In the genomic region with DNA sequence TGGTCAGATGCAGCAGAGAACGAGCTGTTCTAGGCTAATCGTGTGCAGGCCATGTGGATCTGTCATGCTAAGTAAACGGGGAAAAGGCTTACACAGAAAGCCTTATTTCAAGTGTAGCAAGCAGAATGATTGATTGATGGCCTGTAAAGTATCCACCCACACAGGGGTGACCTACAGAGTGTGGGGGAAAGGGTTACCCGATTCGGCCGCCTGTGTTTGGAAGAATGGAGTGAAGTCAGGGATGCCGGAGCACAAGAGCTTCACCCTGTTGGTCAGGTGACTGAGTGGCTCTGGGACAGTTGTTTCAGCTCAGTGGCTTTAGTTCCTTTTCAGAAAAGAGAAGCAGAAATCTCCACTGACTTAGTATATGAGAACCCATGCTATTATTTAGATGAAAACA, we compare ENCODE assay signal across 25 mouse cellular contexts. TPM values are rescaled to one million over a fixed set of nuclear protein-coding genes. Genes with fewer than 3 reads are reported as not detected.
DNase-seq lines count a peak whose midpoint lies in the region; ATAC-seq and TF ChIP-seq lines count a peak whose summit lies in the region.
"Had no signal": no experiment of that assay in that cellular context is flagged by ENCODE, and none has a peak within 500 bp of the region (broad histone marks: within the 10 kb centered on the region; RNA-seq: fewer than 3 reads in every experiment).

No protein-coding gene starts in this region.

- H3K9ac ChIP-seq in kidney, embryonic 14.5 days (ENCODE audit: low read depth, low read length), result no peak overlapping the region
- no peak overlapping the region for H3K9ac ChIP-seq in intestine, postnatal 0 days (ENCODE audit: low read depth, low read length)
- H3K9ac ChIP-seq: embryonic facial prominence, embryonic 12.5 days; embryonic facial prominence, embryonic 15.5 days; forebrain, postnatal 0 days had no signal

- no peaks in the 10 kb centered on the region for H3K9me3 ChIP-seq in kidney, embryonic 14.5 days (ENCODE audit: control insufficient read depth, low read length)
- no peaks in the 10 kb centered on the region for H3K9me3 ChIP-seq in intestine, postnatal 0 days (ENCODE audit: control insufficient read depth)
- H3K9me3 ChIP-seq: embryonic facial prominence, embryonic 12.5 days; embryonic facial prominence, embryonic 15.5 days; hindbrain, embryonic 10.5 days; hindbrain, embryonic 13.5 days had no signal

- DNase-seq in kidney, postnatal 25 days, result no peak
- peak; percentile 3 for DNase-seq in lung, postnatal 25 days (ENCODE audit: low spot score)
- no peak for DNase-seq in lung, postnatal 4 days
- DNase-seq in splenic B cell, adult 2 months (ENCODE audit: low read depth, low spot score), result peak; percentile 19
- DNase-seq: adrenal gland, adult 2 months; adrenal gland, postnatal 14 days; cerebellum, adult 11 months; cerebellum, adult 2 months; cerebellum, adult 9-11 months; cerebellum, postnatal 25 days; forebrain, postnatal 0 days; gastrocnemius, adult 2 months; gastrocnemius, postnatal 14 days; heart, adult 18-20 months; heart, postnatal 36 days had no signal

- H3K36me3 ChIP-seq in kidney, embryonic 14.5 days (ENCODE audit: control insufficient read depth, insufficient read depth, low read length), result peaks cover 66% of the 10 kb centered on the region
- H3K36me3 ChIP-seq in splenic B cell, adult 2 months (ENCODE audit: control insufficient read depth, insufficient read depth, low read length, poor library complexity, severe bottlenecking), result peaks cover 9% of the 10 kb centered on the region
- H3K36me3 ChIP-seq in intestine, postnatal 0 days (ENCODE audit: control insufficient read depth, insufficient read depth), result peaks cover 44% of the 10 kb centered on the region

- WGBS in kidney, embryonic 14.5 days, result 32% methylated on average over 7 of the region's 7 CpGs
- 85% methylated on average over 7 of the region's 7 CpGs for WGBS in intestine, postnatal 0 days

- no peaks in the 10 kb centered on the region for H3K27me3 ChIP-seq in kidney, embryonic 14.5 days (ENCODE audit: control insufficient read depth, insufficient read depth, low read length)
- no peaks in the 10 kb centered on the region for H3K27me3 ChIP-seq in splenic B cell, adult 2 months (ENCODE audit: control insufficient read depth, insufficient read depth, low read length, poor library complexity, severe bottlenecking)
- H3K27me3 ChIP-seq in intestine, postnatal 0 days (replicated peaks; ENCODE audit: control insufficient read depth, insufficient read depth, low read length), result no peaks in the 10 kb centered on the region
- H3K27me3 ChIP-seq: embryonic facial prominence, embryonic 12.5 days; embryonic facial prominence, embryonic 15.5 days; hindbrain, embryonic 13.5 days had no signal

- no peak overlapping the region for H3K4me3 ChIP-seq in kidney, embryonic 14.5 days (ENCODE audit: low read length)
- no peak overlapping the region for H3K4me3 ChIP-seq in intestine, postnatal 0 days (ENCODE audit: low read depth, low read length)
- H3K4me3 ChIP-seq: embryonic facial prominence, embryonic 12.5 days; embryonic facial prominence, embryonic 15.5 days; gastrocnemius, adult 2 months; hindbrain, embryonic 10.5 days; hindbrain, embryonic 13.5 days had no signal

- TF ChIP-seq CTCF in intestine, postnatal 0 days (IDR thresholded peaks at IDR 0.05; ENCODE audit: low read depth), result no peak

- H3K27ac ChIP-seq in kidney, embryonic 14.5 days (ENCODE audit: low read depth, low read length), result no peak overlapping the region
- no peak overlapping the region for H3K27ac ChIP-seq in intestine, postnatal 0 days (ENCODE audit: low read depth, low read length)
- H3K27ac ChIP-seq: embryonic facial prominence, embryonic 12.5 days; embryonic facial prominence, embryonic 15.5 days; gastrocnemius, adult 2 months; hindbrain, embryonic 10.5 days; hindbrain, embryonic 13.5 days had no signal

- H3K4me2 ChIP-seq in kidney, embryonic 14.5 days (replicated peaks; ENCODE audit: low read depth, low read length), result no peak overlapping the region
- H3K4me2 ChIP-seq in intestine, postnatal 0 days (replicated peaks; ENCODE audit: low read depth), result no peak overlapping the region
- H3K4me2 ChIP-seq: embryonic facial prominence, embryonic 12.5 days; embryonic facial prominence, embryonic 15.5 days; hindbrain, embryonic 13.5 days had no signal

- peak; percentile 71; the same call in 1 of the 2 replicates for ATAC-seq in kidney, embryonic 14.5 days (ENCODE audit: low FRiP score, low TSS enrichment)
- no peak for ATAC-seq in intestine, postnatal 0 days
- ATAC-seq: CD4-positive, CD25-positive, alpha-beta regulatory T cell, adult 4 months; forebrain, embryonic 14.5 days; forebrain, postnatal 0 days; hindbrain, embryonic 16.5 days had no signal

- no peaks in the 10 kb centered on the region for H3K4me1 ChIP-seq in kidney, embryonic 14.5 days (ENCODE audit: control insufficient read depth, insufficient read depth, low read length)
- H3K4me1 ChIP-seq in intestine, postnatal 0 days (replicated peaks; ENCODE audit: control insufficient read depth, insufficient read depth, low read length), result no peaks in the 10 kb centered on the region
- H3K4me1 ChIP-seq: embryonic facial prominence, embryonic 12.5 days; embryonic facial prominence, embryonic 15.5 days; hindbrain, embryonic 10.5 days; hindbrain, embryonic 13.5 days had no signal

RNA-seq across cellular contexts. Expression of a gene that starts 9.7 kb away (rescaled TPM):
- polyA plus RNA-seq in kidney, embryonic 14.5 days (2014; fragmentation: Nextera tagmentation; extraction: Ambion mirVana), result 59.5 and 72.0 TPM in 2 replicates
- 14.0 and 14.3 TPM in 2 replicates for polyA plus RNA-seq in intestine, postnatal 0 days (2015; fragmentation: Nextera tagmentation; extraction: Ambion mirVana)

RNA-seq across cellular contexts. Expression of a gene that starts 32.7 kb away (rescaled TPM):
- polyA plus RNA-seq in kidney, embryonic 14.5 days (2014; fragmentation: Nextera tagmentation; extraction: Ambion mirVana), result 1.8 and 3.3 TPM in 2 replicates
- polyA plus RNA-seq in intestine, postnatal 0 days (2015; fragmentation: Nextera tagmentation; extraction: Ambion mirVana), result 1.3 TPM in 2 replicates
- polyA plus RNA-seq: heart, postnatal 0 days had no signal

RNA-seq across cellular contexts. Expression of a gene that starts 32.8 kb away (rescaled TPM):
- 43.3 and 46.0 TPM in 2 replicates for polyA plus RNA-seq in kidney, embryonic 14.5 days (2014; fragmentation: Nextera tagmentation; extraction: Ambion mirVana)
- 67.9 and 88.6 TPM in 2 replicates for polyA plus RNA-seq in intestine, postnatal 0 days (2015; fragmentation: Nextera tagmentation; extraction: Ambion mirVana)

Comparison
In these comparisons a context has a peak if more than half of its experiments do, and no peak if none do; other contexts are left out.
1. DNase-seq: peak in lung, postnatal 25 days (single experiment) and splenic B cell, adult 2 months (single experiment); none in kidney, postnatal 25 days (0 of 2) and lung, postnatal 4 days (0 of 2).